Mouse (Mus musculus) spleen, postnatal 4 days (tissue): ENCODE measurements at regions not wholly inside any gene's neighbourhood (a gene's known extent, or its start where the extent isn't known, plus 50 kb on each side); places are given as distances from the start of the nearest gene placed in this dataset.

ENCODE experiments used
- DNase-seq, 2 experiments: peaks; one replicate each; pipeline ENCODE4 v3.0.0; 2022; ENCODE audit warnings: low spot score in 2 of 2

DNA sequence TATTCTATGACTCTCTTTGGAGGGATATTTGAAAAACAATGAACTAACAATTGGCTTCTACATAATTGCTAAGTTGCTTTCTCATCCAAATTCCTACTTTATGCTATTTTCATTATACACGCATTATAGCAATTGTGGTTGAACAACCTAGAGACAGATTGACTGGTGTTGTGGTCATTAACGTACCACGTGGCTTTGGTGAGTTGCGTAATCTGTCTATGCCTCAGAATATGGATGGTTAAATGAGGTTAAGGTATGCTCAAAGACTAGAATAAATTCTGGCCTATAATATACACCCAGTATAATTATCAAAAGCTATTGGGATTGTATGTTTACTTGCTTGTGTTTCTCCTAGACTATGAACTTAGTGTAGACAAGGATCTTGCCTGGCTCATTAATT is 201.5 kb upstream of the Trib2 start:
- no peak for DNase-seq

DNA sequence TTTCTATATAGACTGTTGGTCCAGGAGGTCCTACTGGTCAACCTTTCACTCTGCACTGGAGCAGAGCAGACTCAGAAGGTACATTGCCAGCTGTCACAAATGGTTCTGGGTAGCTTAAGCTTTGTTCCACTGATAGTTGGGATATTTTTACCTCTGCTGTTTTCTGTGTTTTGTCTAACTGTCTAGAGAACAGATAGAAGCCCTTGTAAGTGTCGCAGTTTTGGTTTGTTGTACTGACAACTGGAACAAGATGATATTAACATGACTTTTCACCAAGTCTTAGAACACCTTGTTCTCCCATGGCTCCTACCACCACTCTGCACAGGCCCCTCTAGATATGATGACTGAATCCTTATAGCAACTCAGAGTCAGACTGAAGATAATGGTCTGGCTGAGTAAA is 199.9 kb upstream of the Trib2 start:
- no peak for DNase-seq

DNA sequence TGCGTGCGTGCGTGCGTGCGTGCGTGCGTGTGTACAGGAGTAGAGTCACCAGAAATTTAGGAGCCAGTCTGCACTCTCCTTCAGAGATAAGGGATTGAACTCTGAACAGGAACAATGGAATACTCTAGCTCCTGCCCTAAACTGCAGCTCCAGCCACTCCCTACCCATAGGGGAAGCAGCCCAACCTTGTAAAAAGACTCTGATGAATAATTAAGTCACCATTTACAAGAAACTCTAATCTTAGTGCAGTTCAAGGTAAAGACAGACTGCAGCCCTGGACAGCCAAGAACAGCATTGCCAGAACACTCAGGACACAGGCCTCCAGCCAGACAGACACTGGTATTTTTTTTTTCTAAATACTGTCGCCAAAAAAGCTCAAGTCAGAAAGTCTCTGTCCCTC is 198.9 kb upstream of the Trib2 start:
- DNase-seq = no peak

DNA sequence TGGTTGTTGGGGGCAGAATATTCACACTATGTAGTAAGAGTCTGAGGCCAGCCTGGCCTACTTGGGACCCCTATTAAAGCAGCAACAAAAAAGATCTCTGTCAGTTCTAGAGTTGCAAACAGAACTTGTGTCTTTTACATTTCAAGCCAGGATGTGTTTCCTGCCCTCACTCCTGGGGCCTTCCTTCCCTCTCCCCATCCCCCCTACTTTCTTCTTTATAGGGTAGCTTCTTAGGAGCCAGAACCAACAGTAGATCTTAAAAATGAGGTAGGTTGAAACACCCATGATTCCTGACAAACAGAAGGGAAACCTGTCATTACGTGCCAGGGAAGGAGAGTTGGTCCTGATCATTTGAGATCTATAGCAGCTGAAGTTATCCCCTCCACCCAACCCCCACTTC is 198.0 kb upstream of the Trib2 start:
- no peak for DNase-seq

DNA sequence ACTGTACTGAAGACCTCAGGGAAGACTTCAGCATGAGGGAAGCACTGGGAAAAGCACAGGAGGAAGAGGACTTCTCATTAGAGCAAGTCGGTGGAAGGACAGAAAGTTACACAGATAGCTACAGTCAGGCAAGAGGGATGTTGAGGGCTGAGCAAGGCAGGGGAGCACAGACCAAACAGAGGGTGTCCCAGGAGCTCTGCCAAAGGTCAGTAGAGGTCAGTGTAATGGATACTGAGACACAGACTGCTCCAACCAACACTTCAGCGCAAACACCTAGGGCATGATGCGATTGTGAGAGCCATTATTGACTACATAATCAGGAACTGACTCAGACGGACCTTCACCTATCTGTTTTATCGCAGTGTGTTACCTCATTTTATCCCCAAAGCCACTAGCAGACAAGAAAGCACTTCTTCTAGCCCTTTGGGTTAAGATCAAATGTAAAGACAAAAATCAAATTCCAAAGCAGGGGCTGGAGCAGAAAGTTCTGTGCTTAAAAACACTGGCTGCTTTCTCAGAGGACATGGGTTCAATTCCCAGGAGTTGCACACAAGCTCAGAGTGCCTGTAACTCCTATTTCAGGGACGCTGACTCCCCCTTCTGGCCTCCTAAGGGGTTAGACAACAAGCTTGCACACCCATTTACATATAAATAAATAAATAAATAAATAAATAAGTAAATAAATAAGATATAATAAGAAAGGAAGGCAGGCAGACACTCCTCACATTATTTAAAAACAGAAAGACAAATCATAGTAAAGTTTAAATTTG is 197.3 kb upstream of the Trib2 start:
- DNase-seq = no peak

DNA sequence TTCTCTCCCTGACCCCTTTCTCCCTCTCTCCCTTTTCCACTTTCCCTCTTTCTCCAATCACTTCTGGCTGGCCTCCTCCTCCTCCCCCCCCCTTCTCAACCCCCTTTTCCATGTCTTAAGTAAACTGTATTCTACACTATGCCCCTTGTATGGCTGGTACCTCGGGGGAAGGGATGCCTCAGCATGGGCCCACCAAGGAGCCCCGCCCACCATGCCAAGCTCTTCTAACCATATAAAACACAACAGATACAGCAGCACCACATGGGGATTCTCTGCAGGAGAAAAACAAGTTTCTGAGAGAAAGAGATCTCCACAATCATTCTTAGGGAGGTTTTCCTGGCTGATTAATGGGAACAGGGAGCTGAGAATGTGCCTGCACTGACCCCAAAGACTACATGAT is 196.6 kb upstream of the Trib2 start:
- no peak for DNase-seq

DNA sequence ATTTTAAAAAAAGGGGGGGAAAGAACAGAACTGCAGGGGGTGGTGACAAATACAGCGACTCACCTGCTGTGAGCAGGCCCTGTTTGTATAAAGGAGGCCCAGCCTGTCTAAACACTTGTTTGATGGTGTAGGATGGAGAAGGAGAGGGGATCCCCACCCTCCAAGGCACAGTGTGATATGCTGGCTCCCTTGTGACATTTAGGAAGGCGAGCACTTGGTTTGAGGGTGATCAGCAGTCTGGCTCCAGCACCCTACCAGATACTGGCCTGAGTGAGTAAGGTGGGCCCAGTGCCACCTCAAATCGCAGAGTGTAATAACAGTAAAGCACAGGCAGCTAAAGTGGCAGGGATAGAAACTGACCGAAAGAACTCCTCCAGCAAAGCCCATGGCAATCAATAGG is 195.4 kb upstream of the Trib2 start:
- DNase-seq = no peak

DNA sequence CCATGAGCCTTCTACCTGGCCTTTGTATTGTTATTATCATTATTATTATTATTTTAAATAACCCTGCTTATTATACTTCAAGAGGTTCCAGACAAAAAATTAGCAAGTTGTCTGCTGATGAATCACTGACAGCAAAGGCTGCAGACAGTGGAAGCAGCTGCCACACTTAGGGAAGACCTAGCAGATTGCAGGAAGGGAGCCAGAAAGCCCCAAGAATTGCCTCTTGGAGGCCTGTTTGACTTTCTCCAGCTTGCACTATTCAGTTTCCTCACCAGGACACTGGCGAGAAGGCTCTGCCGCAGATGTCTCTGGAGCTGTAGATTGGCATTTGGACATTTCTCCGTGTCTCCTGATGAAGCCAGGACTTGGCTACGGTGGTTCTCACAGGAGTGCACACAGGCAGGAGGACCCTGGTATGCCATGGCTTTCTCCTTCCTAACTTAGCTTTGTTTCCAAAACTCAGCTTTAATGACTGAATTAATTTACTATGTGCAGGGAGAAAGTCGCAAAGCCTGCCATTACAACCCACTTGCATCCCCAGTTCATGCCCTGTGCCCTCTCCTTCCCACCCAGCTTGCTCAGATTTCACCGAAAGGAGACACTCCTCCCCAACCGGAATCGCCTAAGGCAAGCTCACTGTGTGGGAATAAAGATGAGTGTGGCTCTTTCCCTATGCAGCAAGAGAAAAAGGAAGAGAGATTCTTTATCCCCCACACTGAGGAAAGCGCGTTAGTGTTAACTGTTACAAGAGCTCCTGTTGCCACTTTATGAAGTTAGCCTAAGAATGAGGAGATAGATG is 193.3 kb upstream of the Trib2 start:
- DNase-seq = no peak

DNA sequence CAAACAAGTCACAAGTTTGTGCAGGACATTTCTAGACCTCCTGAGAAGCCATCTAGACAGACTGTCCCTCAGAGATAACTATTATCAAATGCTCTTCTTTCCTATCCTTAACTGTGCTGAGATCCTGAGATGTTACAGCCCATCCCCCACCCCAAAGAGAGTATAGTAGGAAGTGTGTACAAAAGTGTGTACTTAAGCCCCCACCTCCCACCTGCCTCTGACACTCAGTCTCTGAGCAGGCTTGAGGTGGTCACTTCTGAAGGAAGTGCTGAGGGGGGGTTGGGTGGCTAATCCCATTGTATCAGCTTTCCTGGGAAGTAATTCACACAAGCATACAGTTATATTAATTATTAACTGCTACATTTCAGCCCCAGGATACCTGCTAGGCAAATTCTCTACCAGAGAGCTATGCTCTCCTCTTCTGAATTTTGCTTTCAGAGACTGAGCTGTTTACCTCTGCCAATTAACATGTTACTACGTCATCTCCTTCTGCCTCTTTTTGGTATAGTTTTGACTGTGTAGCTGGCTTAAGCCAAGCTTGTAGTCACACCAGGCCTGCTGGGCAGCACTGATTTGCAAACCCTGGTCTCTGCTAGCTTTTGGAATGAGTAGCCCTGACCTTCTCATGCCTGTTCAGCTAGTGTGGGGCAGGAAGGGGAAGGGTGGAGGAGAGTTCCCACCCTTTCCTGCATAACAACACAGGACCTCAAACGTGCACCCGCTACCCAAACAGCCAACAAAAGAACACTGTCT is 192.2 kb upstream of the Trib2 start:
- no peak for DNase-seq

DNA sequence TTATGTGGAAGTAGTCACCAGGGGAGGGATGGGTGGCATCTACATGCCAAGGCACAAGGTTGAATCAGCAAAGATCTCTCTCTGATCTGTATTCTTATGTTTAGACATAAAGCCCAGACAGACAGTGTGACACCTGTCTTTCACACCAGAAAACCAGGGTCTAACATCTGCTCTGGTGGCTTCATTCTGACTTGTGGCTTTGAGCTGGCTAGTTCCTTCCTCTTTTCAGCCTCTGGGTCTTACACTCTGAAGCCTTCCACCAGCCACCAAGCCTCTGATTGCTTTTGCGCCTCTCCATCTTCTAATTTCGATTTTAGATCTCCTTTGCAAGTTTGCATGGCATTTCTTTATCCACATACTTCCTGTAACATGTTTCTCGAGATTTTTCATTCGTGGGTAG is 191.5 kb upstream of the Trib2 start:
- no peak for DNase-seq

DNA sequence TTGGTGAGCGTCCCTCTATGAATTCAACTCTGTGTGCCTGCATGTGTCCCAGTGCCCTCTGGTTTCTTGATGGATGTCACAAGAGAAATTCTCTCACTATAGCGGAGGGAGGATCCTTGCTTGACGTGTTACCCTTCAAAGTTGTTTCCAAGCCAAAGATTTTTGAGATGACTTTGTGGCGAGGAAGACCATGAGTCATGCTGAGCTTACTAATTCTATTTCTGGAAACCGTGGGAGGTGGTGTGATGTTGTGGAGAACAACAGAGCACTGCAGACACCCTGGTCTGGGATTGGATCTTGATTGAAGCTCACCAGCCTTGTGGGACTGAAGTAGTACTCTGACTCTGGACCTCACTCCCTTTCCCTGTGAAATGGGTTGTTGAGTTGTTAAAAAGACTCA is 190.0 kb upstream of the Trib2 start:
- DNase-seq = no peak

DNA sequence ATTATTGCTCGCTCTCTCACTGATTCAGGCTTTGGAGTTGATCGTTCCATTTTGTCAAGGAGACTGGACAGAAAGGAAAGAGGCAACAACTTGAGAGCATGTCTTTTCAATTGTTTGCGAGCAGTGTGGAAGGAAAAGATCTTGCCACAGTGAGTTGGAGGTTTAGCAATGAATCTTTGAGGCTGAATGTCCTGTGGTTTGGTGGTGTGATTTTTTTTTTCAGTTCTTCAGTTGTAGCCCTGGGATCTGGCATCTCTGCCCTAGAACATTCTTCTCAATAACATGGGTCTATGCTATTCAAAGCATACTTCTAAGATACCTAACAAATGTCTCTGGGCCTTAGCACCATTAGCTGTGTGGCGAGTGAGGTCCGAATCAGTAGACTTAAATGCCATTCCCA is 189.6 kb upstream of the Trib2 start:
- no peak for DNase-seq

DNA sequence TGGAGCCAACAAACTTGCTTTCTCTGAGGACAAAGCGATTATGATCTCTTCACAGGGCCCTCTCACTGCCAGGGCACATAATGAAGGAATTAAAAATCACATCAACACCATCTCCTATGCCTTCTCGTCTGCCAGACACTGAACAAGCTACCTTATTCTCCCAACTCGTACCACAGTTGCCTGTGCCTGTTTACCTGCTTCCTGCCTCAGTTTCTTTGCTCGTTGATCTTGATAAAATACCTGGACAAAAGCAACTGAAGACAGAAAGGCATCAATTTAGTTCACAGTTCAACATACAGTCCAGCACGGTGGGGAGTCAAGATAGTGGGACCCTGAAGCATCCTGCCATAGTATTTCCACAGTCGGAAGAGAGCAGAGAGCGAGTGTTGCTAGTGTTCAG is 185.1 kb upstream of the Trib2 start:
- DNase-seq = no peak

DNA sequence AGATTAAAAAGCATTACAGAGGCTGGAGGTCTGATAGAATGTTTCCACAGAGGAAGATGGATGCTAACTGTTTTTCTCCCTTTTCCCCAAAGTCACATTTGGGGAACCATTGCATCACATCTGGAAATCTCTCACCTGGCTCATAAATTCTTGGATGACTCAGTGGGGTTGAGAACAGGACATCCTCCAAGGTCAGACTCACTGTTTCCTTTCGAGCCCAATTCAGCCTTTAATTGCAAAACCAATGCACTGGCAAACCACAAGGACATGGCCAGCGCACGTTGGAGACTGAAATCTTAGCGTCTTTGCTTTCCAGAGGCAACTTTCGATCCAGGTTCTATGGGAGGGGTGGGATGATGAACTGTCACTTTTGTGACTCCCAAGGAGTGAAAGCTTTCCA is 184.5 kb upstream of the Trib2 start:
- no peak for DNase-seq

DNA sequence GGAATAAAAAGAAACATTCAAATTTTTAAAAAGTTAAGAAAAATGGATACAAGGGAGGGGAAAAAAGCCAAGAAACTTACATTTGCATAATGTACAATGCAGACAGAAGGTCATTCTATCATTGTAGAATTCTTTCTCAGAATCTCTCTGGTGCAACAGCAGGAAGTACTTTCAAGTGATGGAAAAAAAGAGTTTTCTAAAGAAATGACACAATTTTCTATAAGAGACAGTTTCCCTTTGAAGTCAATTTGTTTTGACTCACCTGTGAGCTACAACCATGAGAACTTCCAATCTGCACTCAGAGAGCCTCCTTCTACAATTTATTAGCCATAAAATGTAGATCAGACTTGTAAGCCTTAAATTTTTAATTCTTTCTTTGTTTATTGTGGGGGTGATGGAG is 181.6 kb upstream of the Trib2 start:
- DNase-seq = no peak

DNA sequence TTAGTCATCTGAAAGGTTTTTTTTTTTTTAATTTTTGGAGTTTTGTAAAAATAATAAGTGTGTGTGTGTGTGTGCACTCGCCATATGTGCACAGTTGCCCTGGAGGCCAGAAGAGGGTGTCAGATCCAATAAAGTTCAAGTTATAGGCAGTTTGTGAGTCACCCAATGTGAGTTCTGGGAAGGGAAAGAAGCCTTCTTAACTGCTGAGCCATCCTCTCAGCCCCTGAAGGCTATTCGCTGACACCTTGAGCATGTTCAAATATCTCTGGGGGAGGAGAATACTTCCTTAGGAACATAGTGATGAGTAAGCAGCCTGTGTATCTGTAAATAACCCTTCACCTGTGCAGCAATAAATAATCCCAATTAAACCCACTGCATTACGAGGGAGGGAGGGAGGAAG is 177.1 kb upstream of the Trib2 start:
- DNase-seq = no peak

DNA sequence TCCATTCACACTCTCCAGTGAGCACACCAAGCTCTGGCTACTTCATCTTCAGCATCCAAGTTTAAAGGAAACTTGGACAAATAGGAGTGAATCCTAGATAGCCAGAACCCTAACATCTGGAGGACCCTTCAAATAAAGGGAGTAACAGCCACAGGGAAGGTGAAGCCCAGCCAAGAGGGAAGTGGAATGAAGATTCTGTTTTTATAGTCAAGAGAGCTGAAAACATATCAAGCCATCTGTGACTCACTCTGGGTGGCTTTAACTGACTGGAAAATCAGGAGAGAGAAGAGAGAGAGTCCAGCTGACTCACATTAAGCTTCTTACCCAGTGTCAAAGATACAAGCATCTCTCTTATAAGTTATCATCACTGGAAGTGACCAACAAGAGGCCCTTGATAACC is 169.6 kb upstream of the Trib2 start:
- DNase-seq = no peak

DNA sequence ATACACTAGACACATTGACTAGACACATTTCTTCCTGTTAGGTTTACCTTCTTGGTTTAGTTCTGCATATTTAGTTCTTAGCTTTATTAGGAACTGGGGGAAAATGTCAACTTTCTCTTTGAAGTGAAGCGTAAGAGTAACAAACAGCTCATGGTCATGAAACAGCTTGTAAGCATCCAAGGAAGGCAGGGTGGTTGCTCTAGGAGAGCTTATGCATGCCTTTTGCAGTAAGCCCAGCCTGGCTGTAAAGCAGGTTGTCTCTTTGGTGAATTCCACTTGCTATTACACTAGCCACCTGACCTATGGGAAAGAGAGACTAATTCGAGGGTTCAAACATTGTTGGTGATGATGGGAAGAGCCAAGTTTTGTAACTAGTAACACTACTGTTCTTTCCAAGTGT is 168.9 kb upstream of the Trib2 start:
- DNase-seq = no peak

DNA sequence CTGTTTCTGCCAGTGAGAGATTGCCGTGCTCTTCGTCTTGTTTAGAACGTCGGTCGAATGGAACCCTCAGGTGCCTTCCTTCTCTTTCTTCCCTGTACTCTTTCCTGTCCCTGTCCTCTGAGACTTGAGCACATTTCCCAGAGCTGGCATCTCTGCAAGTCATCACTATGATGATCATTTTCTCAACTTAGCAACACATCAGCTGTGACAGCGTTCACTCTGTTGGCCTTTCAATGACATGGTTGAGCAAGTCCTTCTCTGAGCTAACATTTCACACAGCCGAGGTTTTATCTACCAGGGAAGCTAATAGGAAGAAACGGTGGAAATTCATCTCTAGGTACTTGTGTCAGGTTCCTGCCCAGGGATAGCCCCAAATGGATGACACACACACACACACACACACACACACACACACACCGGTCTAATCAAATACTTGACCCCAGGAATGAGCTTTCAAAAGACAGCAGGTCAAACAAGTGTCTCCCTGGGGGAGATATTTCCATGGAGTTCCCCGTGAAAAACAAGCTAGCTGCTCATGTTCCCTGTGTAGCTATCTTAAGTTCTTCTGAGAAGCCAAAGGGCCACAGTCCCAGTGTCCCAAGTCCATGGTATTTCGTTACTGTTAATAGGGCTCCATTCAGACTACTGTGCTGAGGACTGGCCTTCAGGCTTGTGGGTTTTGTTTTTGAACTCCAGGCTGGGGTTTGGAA is 167.0 kb upstream of the Trib2 start:
- DNase-seq = no peak

DNA sequence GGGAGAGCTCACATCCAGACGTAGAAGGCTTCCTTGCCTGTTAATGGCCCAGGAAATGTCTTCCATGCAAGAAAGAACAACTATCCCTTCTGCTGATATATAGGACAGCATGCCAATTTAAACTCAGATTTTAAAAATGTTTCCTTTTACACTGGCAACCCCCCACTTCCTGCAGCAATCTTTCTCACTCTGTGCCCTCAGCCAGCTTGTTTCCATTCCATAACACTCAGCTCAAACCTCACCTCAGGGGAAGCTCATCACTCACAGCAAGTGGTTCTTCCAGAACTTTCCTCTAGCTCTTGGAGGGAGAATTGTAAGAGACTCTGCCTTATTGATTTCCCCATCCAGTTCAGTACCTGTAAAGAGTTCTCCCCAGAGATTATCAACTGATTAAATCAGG is 165.0 kb upstream of the Trib2 start:
- no peak for DNase-seq

DNA sequence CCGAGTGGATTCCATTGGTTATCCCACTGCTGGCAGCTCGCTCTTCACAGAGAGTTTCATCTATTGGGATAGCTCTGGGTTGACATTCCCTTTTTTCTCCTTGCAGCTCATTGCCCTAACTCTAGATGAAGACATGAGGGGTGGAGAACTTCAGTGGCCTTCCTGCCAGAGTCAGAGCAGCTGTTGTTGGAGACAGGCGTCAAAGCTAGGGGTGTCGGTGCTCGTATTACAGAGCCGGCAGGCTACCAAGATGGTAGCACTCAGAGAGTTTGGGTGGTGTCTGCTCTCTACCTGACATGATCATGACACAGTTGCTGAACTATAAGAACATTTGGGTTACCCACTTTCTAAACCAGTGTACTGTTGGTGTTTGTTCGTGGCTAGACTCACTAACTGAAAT is 162.5 kb upstream of the Trib2 start:
- no peak for DNase-seq

DNA sequence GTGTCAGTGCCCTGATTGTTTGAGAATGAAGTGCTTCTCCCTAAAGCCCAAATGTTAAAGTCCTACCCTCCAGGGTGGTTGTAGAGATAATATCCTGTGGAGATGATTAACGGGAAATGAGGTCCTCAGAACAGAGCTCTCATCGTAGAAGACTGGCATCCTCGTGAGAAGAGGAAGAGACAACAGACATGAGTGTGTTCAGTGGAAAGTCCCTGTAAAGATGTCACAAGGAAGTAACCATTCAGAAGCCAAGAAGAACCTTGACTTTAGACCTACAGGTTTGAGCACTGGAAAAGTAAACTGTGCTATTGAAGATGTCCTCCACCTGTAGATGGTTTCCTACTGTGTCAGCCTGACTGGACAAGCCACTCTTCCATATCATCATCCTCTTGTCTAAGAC is 155.1 kb upstream of the Trib2 start:
- no peak for DNase-seq
